Mouse (Mus musculus): ENCODE data around the gene Tspan9.

DNA sequence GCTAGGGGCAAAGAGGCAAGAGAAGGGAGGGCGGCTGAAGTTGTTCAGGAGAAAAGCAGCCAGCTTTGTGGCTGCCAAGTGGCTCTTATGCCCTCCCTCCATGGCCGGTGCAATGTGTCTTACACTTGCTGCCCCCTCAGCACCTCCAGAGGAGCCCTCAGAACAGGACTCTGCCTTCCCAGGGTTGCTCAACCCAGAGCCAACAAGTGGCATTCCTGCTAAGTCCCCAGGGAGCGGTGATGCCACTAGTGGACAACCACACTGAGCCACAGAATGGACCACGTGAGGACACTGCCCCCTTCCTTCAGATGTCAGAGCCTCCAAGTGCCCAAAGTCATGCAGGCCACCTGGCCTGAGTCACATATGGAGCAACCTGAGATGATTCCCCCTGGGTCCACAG lies 190.3 kb downstream of the Tspan9 start:
- TF ChIP-seq CTCF (IDR thresholded peaks at IDR 0.05; ENCODE audit: low read depth) (no peak), EP300 (IDR thresholded peaks at IDR 0.05; ENCODE audit: low read depth) (no peak)

All from liver, postnatal 0 days (tissue).